Mouse (Mus musculus): ENCODE results near the gene Catsper2.

The Catsper2 gene

DNA sequence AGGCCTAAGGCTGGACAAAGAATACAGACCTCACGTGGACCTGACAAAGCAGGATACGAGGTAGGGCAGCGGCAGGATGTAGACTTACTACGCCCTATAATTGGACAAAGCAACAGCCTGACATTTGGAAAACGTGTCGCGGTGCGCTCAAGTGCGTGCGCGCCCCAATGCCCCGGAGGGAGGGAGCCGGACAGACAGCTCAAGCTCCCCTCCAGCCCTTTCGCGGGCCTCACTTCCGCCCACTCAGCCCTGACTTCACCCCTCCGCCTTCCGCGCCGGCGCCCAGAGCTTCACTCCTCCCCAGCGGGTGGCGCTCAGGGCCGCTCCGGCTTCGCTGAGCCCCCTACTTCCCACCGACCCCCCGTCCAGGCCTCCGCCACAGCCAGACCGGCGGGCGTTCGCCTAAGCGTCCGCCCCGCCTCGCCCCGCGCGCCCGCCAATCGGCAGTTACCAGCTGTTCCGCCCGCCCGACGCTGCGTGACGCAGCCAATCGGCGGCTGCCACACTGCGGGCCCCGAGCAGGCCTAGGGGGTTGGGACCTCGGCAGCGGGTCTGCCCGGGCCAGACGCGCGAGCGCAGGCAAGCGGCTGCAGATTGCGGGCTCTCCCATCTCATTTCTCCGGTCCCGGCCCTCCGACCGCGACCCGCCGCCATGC, at the start of gene Catsper2, which contains the start of gene Pdia3:
Catsper2 (minus strand) TSS at position 406 of the 656 bp plus-strand sequence.
Pdia3 (plus strand) TSS at position 389 of the 656 bp plus-strand sequence.
- peak; percentile 96 to 98 for DNase-seq

DNA sequence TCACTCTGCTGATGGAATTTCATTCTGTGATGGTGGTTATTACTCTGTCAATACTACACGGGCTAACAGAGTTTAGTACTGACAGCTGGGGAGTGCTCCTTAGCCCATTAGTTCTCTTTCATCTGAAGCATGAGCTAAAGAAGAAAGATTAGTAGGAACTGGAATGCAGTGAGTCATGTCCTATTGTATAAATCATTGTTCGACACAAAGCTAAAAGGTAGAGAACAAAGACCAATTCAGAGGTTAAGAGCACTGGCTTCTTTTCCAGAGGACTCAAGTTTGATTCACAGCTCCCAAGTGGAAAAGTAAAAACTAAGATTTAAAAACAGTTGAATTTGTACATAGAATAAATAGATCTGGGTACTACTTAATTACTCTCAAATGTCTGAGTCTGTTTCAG, 46.5 kb upstream of the Catsper2 start:
- DNase-seq: no peak

DNA sequence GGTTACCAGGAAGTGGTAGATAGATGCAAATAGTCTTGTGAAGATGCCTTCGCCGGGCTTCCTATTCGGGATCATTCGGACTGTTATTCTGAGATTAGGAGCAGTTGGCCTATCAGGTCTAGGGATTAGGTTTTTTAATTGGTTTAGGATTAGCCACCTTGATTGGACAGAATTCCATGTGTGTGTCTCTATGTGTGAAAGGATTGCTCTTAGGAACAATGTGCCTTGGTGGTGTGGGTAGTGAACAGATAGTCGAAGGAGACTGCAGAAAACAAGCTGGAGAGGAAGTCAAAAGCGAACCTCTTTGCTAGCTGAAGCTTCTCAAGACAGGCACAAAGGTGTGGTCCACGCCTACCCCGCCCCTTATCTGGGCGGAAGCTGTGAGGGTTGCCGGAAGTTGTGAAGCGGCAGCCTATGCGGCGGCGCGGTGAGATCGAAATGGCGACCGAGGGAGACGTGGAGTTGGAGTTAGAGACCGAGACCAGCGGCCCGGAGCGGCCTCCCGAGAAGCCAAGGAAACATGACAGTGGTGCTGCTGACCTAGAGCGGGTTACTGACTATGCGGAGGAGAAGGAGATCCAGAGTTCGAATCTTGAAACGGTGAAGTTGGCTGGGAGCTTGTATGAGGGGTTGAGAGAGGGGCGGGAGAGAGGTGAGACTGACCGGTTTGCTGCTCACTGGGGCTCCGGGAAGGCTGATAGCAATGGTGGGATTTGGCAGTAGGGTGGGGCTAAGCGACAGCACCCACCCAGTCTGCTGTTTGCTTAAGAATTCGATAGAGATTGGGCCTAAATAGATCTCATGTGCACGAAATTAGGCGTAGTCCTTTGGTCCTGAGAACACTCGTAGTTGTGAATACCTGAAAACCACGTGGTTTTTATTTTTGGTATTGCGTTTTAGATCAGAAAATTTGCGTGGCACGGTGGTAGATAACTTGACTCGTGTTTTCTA, 43.4 kb upstream of the Catsper2 start, which contains the start of gene Serinc4:
Serinc4 (minus strand) TSS at position 90 of the 951 bp plus-strand sequence.
- peak; percentile 88 to 90 for DNase-seq

DNA sequence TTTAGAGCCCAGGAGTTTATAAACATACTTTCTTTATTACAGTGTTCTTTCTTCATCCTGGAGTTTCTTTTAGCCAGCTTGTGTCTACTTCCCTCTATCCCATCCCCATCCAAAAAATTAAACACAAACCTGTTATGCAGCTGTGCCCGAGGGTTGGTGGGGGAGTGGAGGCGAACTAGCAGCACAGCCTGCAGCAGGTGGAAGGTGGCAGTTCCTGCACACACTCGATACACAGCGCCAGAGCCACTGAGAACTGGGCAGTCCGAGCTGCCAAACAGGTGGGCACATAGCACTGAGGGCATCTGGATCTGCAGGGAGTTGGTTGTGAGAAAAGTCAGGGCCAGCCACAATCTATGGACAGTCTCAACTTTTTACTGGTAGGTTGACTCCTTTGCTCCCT, 41.9 kb upstream of the Catsper2 start:
- DNase-seq: peak in 1 of 2 experiments; percentile 8

DNA sequence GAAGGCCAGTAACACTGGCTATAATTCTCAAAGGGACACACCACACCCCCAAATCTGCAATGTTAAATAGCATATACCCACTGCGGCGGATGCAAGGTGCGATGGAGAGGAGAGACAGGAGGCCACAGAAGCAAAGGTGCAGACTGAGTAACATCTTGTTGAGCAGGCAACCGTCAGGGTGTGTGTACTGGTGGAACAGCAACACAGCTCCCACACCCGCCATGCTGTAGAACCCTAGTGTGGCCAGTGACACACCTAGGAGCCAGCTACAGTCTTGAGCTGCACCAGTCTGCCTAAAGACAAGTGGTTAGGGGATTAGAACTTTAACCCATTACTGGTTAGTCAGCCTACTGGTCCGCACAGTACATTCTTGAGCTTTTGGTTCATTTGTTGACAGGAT, 40.3 kb upstream of the Catsper2 start:
- DNase-seq: no peak

DNA sequence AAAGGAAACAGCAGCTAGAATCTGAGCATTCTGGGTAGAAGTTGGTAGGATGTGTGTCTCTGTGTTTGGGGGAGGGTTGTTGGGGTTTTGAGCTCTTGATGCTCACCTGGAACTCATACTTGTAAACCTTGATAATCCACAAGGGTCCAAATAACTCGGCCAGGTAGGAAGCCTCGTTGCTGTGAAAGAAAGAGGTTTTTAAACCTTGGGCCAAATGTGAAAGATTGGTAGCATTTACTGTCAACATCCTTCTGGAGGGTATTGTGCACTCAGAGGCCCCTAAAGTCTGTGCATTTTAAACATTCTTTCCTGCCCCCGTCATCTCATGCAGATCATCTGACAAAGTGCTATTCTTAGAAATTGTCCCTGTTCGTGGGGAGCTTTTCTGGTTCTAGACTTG, 39.4 kb upstream of the Catsper2 start, which contains the start of gene Hypk:
Hypk (plus strand) TSS at position 301 of the 400 bp plus-strand sequence.
- no peak for DNase-seq

DNA sequence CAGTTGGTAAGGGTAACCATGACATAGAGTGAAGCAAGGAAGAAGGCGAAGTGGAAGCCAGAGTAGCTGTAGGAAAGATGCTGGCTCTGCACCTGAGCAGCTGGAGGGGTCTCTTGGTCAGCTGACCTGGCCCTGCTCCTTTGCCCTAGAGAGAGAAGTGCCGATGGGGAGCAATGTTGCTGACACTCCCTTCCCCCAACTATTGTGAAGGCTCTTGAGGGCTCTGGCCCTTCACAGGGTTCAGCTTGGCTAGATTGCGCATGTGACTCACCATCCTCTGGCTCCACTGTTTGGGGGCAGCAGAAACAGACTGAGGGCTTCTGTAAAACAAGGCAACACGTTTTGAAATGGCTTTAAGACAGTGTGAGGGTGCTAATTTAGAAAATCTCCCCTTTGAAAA, 38.8 kb upstream of the Catsper2 start:
- DNase-seq: no peak

DNA sequence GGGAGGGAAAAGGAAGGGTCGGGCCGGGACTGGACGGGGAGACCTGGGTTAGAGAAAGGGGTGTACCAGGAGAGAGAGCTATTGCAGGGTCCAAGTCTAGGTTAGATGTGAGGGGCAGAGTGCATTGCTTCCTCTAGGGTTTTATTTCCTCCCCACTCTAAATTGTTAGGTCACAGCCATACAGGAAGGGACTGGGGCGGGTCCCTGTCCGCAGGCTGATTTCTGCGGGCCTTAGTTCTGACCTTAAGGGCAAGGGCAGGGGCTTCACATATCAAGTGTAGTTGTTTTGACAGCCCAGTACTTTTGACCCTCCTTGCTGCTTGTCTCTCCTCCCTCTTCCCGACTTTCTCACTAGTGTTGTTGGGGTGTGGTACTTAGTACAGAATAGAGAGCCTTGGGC, 36.5 kb upstream of the Catsper2 start:
- DNase-seq: no peak

DNA sequence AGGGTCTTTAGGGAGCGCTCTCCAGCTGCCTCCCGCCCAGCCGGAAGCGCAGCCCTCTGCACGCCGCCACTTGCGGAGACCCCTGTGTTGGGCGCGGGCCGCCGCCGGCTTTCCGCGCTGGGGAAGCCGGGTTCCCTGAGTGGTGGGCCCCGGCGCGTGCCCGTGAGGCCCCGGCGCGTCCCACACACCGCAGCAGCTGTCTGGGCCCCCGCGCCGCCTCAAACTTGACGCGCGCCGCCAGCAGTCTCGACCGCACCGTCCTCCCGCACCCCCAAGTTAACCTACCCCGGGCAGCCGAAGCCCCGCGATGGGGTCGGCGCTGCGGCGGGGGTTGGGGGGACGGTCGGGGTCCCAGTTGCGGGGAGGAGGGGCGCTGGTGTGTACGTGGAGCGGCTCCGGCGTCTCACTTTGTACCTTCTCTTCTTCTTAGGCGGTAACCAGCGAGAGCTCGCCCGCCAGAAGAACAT, 36.0 kb upstream of the Catsper2 start:
- peak in 1 of 2 experiments; percentile 55 for DNase-seq

DNA sequence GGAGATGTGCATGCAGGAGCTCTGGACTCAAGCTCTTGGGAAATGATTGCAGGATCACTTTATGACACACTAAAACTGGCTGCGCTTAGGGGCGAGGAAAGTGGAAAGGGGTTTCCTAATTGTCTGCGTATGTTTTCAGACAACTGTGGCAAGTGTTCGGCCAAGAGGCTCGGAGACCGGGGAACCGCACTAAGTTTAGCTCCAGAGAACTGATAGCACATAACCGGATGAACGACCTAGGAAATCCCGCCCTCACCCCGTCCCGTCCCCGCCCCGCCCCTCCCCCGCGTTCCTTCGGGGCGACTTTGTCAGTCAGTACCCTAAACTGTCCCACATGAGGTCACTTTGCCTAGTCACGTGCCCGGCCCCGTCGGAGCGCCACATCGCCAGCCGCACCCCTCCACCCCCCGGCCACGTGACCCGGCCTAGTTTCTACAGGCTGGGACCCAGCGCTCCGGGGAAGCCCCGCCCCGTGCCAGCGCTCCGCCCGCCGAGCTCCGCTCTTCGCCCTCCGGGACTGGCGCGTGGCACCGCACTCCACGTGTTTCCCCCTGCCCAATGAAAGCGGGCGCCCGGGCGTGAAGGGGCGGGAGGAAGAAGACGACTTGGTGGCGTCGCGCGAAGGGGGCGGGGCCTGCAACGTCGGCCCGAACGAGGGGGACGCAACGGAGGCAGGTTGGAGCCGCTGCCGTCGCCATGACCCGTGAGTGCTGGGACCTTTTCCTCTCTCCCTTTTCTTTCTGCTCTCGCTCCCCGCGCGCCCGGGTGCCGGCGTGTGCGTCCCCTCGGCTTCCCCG, 35.3 kb upstream of the Catsper2 start, which contains the start of gene Serf2:
Serf2 (plus strand) TSS at position 457 of the 797 bp plus-strand sequence.
- peak; percentile 99 to 100 for DNase-seq

DNA sequence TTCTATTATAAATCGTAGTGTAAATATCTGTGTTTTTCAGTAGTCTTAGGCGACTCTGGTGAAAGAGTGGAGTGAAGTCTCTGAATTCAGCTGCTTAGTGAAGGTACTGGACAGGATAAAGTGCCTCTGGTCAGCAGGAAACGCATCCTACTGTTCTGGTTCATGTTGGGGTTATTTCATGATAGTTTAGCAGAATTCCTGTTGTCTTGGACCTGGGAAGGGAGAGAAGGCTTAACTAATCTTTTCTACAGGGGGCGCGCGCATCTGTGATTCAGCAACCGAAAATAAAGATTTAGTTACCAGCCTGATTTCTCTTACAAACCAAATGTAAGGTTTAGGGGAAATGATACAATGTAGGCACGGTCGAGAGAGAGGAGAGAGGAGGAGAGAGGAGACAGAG, 34.5 kb upstream of the Catsper2 start:
- peak; percentile 47 to 49 for DNase-seq

DNA sequence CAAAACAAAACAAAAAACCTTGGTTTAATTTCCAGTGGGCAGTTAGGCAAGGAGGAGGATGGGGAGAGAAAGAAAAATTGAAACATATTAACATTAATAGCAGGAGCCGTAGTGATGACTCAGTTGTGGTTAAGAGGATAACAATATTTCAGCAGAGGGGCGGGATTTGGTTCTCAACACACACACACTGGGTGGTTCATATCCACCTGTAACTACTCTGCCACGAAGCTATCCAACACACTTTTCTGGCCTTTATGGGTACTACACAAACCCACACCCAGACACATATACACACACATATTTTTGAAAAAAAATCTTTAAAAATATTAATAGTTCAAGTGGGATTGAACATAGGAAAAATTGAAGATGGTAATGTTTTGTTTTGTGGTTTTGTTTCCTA, 33.4 kb upstream of the Catsper2 start:
- DNase-seq: no peak

DNA sequence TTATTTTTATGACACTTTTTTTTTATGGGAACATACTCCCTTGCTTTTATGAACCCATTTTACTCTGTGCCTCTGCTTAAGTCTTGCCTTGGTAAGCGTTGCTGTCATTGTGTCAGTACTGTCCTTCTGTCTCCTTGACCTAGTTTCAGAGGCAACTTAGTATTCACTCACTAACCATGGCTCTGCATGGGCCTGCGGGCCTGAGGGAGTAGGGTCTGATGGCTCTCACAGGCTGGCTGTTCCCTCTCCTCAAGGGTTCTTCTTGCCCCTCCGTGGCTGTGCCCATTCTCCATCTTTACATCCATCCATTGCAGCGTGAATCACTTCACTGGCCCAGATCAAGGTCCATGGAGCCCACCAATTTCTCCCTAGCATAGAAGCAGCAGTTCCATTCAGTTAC, 32.9 kb upstream of the Catsper2 start:
- no peak for DNase-seq

DNA sequence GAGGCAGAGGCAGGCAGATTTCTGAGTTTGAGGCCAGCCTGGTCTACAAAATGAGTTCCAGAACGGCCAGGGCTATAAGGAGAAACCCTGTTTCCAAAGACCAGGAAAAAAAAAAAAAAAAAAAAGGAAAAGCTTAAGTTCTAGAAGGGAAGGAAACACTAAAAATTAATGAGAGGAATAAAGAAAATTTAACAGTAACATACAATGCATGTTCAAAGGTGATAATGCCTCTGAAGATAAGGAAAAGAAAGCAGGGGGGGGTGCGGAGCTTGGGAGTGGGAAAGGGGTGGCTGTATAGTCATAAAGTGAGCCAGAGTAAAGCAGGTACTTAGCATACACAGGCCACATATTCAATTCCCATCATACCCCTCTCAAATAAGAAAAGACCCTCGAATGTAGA, 31.5 kb upstream of the Catsper2 start:
- DNase-seq: no peak

DNA sequence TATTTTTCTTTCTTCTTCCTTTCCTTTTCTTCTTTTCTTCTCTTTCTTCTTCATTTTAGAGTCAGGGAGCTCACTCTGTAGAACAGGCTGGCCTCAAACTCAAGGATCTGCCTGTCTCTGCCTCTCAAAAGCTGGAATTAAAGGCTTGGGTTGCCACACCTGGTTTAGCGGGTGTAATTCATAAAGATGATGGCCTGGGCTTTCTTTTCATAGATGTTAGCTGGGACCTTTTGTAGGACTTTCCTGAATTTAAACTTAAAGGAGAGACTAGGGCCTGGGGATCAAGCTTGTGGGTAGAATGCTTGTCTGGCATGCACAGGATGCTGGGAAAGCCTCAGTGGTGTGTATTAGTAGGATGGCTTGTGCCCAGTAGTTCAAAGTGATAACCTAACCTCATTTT, 30.6 kb upstream of the Catsper2 start, which contains the start of gene Ell3:
Ell3 (minus strand) TSS at position 101 of the 400 bp plus-strand sequence.
- DNase-seq: no peak

DNA sequence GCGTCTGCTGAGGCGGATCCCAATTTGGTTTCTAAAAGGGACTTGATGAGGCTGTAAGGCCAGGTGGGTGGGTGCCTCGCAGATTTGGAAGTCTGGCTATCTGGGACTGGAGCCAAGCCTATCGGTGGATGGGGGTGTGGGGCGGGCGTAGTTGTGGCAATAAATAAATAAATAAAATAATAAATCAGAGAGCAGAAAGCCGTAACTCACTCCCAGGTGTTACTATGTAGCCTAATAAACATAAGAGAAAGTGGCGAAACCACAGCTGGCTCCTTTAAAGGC, 29.4 kb upstream of the Catsper2 start:
- peak; percentile 50 to 54 for DNase-seq

DNA sequence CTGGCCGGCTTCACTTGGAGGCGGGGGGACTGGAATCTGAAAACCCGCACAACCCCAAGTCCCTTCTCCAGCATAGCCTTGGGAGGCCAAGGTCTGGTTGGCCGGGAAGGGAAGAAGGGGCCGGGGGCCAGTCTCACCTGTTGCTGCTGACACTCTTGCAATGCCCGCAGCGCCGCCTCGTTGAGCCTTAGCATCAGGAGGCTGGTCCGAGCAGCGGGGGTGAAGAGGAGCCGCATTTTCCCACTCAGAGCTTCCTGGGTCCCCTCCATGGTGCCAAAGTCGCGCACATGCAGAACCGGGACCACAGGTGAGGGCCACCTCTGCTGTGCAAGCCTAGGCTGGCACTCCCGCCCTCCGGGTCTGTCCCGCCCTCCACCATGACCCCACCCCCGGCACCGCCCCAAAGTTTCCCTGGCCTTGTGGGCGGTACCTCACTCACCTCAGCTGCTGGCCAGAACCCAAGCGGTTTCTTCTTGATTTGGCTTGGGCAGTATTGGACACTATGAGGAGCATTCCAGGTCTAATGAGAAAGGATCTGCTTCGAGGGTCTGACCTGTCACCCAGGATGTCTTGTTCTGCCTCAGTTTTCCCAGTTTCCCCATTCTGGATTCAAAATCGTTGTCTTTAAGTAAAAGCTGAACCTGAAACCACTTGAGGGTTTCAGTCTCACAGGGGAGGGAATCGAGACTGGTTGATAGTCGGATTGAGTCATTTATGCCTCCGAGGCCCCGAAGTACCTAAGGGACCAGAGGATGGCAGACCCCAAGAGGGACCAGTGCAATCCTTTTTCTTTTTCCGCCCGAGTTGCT, 28.9 kb upstream of the Catsper2 start:
- peak; percentile 54 to 67 for DNase-seq

DNA sequence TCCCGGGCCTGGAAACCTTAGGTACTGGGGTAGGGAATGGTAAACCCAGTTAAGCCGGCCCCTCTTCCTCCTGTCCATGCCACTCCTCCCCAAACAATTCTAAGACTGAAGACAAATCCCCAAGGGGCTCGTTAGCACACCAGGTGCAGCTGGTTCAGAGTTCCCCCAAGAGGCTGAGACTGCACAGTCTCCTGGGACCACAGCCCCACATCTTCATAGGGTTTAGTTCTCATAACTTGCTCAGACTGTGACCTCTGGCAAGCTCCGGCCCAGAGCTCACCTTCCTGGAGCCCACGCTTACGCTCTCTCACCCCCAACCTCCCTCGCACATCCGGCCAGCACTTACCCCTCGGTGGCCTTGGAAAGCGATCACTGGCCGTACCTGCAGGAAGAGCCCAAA, 28.2 kb upstream of the Catsper2 start:
- no peak for DNase-seq

DNA sequence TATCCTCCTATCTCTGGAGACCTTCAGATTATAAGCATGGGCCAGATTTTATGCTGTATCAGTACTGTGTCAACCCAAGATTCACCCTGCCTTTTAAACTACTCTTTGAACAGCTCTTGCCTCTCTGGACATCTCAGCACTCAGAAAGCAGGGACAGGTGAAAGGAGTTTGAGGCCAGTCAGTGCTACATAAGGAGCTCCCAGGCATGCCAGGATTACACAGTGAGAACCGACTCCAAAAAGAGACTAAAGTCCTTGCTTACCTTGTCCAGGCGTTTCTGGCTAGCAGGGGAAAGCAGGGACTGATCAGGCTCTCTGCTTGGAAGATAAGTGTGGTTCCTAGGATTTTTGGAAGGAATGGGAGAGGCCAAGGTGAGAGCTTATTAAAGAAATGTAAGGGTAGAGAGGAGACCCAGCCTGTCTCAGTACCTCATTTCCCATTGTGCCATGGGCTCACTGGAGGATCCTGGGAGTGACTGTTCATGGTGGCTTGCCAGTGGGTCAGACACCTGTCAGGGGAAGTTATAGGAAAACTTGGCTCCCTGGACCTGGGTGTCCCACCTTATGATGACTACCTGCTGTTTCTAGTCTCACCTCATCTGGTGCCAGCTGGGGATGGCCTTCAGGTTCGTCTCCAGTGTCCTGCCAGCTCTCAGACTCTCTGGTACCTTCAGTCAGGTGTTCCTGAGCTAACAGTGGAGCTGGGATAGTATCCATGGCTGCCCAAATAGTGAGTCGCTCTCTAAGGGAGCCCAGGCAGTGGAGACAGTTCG, 27.4 kb upstream of the Catsper2 start:
- no peak for DNase-seq

DNA sequence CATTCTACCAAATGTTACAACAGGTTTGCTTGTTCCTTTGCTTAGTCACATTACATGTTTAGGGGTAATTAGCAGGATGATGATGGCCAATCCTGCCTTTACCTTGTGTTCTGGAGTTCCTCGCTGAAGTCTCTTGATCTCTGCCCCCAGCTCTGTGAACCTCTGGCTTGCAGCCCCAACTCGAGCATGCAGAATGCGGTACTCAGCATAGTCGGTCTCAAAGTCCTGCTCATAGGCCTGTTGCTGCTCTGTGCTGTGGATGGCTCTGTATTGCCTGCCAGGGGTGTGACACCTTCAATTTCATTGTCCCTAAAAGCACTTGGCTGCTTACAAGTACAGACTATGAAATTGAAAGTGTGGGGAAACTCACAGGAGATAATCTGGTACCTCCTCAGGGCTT, 26.2 kb upstream of the Catsper2 start:
- DNase-seq: no peak

DNA sequence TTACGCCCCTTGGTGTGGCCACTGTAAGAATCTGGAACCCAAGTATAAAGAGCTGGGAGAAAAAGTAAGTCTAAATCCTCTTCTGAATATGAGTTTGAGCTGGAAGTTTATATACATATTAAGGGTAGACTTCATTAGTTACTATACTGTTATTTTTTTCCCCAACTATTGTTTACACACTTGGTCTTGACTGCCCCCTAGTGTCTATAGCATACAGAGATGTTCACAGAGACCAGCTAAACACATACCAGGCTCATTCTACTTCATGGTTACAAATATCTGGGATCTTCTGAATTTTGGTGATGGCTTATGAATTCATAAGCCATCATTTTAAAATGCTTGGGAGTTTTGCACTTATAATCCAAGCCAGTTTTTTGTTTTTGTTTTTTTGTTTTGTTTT, 21.3 kb upstream of the Catsper2 start:
- peak in 1 of 2 experiments; percentile 58 for DNase-seq
